Mouse (Mus musculus) liver, adult 2 months (tissue): Measurements from ENCODE around the gene Apobec3.

Experiments
- CTCF ChIP-seq: fragments of 200-500 bp; IDR thresholded peaks from 2 replicates; pipeline ENCODE4 v1.5.1; 2011; ENCODE audit warnings: low read depth, low read length, control low read depth
- POLR2A ChIP-seq: fragments of 200-500 bp; IDR thresholded peaks from 2 replicates; pipeline ENCODE4 v1.6.1; 2011; ENCODE audit warnings: low read length, control low read depth; ENCODE audit not compliant: insufficient read depth; ENCODE audit errors: extremely low read depth

- TF ChIP-seq CTCF (no peak), POLR2A (no peak)
Observed at GRCm38 (mm10) chr15:79932323-79932987, 41.0 kb downstream of the Apobec3 start.
